Mouse (Mus musculus): ENCODE data around the gene Thra. TPM values are rescaled to one million over a fixed set of nuclear protein-coding genes. Genes with fewer than 3 reads are reported as not detected.
"Not testable (repeated sequence)": the region's sequence is repeated elsewhere in the genome, so short reads cannot be mapped to it uniquely, and the experiment has no call there.

Gene Thra
- total RNA-seq (2021), result 10 to 100 TPM; 90.2 to 91.0 TPM
- long read RNA-seq, experiment 1, transcript Thra-201 (10 exons, 2,452 nt), result major isoform, 23 of 37 reads
- long read RNA-seq, experiment 1, partial matches to known transcripts, result 3 of 37 reads
- long read RNA-seq, experiment 1, other reads (novel, unspliced or antisense), result 10 of 37 reads
- long read RNA-seq, experiment 2, transcript Thra-201 (10 exons, 2,452 nt), result major isoform, 17 of 47 reads
- long read RNA-seq, experiment 2, partial matches to known transcripts, result 12 of 47 reads
- long read RNA-seq, experiment 2, other reads (novel, unspliced or antisense), result 16 of 47 reads

DNA sequence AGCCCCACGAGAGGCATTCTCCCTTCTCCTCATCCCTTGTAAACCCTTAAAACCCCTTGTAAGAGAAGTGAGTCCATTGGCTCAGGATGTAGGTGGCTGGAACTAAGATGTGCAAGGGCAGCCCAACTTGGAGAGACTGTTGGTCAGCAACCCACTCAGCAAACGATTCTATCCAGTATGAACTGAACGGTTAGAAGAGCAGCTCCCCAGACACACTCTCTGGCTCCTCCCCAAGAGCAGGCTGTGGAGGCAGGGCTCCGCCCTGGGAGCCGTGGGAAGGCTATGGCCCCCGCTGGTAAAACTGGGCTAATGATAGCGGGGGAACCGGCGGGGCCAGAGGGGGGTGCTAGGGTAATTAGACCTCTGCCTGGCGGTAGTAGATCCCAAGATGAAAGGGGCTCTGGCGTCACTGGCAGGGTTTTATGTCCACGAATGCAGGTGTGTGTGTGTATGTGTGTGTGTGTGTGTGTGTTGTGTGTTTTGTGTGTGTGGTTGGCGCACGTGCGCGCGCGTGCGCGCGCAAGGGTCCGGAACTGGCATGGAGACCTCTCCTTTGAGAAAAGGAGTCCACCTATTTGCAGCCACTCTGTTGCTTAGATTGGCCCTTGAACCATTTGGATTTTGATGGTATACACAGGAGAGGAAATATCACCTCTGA is at the start of gene Thra:
Gene Thra, plus strand, starts transcription at position 246 of the 658 bp plus-strand sequence.
- DNase-seq (ENCODE audit: low spot score in 2 of 2), result peak; percentile 51 to 63

DNA sequence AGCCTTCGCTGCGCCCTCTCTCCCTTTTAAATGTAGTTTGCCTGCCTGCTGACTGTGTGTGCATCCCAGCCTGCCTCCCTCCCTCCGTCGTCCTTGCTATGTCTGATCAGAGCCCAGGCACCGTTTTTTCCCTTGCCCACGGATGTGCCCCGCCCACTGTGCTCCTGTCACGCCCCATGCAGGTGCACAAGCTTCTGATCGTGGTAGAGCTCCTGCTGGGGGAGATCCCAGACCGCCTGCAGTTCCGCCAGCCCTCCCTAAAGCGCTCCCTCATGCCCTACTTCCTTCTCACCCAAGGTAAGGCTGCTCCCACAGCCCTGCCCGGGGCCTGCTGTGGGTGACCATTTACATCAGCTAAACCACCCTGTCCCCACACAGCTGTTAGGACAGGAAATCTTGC is 47.2 kb upstream of the Thra start:
- no peak for DNase-seq (ENCODE audit: low spot score in 2 of 2)

DNA sequence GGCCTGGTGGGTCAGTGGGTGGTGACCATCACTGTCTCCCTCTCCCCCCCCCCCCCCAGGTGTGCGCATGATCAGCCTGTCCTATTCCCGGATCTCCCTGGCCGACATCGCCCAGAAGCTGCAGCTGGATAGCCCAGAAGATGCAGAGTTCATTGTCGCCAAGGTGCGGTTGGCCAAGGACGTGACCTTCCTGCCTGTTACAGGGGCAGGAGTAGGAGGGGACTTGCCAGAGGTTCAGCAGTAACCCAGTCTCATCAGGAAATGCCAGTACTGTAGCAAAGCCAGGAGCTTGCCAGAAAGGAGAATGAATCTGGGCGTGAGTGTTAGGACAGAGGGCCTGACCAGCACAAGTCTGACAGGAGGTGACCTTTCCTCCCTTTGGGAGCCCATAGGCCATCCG is 46.7 kb upstream of the Thra start:
- no peak for DNase-seq (ENCODE audit: low spot score in 2 of 2)

GRCm38 (mm10) chr11:98694301-98694700 is 46.1 kb upstream of the Thra start:
- no peak for DNase-seq (ENCODE audit: low spot score in 2 of 2)

DNA sequence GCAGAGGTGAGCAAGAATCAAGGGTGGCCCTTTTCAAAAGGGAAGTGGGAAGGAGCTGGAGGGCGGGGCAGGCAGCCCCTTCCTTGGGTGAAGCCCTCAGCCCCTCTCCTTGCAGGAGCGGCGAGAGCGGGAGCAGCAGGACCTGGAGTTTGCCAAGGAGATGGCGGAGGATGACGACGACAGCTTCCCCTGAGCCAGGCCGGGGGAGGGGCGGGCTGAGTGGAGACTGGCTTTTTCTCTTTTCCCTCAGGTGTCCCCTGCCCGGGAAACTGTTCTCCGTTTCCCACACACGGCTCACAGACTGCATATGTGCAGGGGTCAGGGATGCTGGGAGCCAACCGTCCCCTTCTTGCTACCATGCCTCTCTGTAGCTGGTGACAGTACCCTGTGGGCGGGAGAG is 45.0 kb upstream of the Thra start:
- no peak for DNase-seq (ENCODE audit: low spot score in 2 of 2)

DNA sequence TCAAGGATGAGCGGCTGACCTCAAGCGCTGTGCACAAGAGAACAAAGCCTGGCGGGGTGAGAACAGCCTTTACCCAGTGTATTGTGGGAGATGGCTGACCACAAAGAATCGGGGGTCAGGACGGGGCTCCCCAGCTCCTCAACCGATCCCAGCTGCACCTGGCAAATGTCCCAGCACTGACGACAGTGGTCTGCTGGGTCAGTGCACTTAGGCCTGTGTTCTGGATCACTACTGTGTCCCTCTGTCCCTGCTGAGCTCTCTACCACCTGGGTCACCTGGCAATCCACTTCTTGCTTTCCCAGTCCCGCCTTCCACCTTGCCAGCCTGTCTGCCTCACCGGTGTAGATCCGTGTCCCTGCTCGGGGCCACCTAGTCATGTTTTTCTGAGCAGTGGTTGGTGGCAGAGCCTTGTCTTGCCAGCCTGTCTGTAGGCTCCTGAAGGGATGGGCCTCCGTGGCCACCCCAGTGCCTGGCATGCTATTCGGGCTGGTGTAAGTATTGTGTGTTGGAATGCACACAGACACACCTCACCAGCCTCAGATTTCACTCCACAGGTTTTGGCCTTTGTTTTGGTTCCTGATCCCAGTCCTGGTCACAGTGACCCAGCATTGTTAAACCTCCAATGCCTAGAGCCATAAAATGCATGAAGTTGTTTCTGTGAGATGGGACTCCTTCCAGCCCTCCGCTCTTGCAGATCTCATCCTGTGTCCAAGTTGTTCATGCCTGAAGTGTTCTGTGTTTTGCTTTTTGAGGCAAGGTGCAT is 43.8 kb upstream of the Thra start:
- no peak for DNase-seq (ENCODE audit: low spot score in 2 of 2)

DNA sequence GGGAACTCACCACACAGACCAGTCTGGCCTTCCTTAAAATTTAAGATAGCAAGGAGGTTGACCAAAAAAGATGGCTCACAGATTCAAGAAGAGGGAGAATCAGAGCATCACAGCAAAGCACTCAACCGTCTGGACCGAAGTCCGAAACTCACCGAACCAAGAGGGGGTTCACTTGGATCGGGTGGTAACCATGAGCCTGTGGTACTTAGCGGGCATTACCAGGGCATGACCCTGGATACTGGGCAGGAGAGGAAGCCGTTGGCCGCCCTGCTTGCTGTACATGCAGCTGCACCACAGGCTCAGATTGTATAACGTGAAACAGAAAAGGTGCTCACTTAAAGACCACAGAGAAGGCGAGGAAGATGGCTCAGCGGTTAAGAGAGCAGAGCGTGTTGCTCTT is 43.2 kb upstream of the Thra start:
- DNase-seq (ENCODE audit: low spot score in 2 of 2), result no peak

DNA sequence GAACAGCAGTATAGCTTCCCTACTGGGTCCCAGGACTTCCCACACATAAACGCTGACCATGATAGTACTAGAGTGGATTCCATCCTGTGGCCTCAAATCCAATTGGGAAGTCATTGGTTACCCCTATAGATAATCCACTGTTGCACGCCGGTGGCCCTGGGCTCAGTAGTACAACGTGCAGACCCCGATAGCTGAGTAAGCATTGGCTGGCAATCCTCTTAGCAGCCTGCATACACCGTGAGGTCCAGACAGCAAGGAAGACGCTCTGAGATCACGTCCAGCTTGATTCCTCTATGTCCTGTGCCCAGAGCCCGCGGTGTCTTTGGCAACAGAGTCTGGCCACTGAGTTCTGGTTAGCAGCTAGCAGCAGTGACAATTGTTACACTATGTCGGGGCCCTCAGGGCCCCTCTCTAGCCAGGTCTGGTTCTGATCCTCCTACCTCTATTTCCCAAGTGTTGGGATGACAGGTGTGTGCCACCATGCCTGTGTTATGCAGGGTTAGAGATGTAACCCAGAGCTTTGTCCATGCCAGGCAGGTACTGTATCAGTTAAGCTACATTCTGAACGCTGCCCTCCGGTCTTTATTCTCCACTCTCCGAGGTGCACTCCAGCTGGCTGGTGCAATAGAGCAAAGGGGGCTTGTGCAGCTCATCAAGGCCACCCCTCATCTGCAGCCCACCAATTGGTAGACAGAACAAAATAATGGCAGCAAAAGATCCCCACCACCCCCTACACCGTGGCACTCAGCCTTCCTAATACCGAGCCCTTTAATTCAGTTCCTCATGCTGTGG is 41.4 kb upstream of the Thra start:
- DNase-seq (ENCODE audit: low spot score in 2 of 2), result no peak

DNA sequence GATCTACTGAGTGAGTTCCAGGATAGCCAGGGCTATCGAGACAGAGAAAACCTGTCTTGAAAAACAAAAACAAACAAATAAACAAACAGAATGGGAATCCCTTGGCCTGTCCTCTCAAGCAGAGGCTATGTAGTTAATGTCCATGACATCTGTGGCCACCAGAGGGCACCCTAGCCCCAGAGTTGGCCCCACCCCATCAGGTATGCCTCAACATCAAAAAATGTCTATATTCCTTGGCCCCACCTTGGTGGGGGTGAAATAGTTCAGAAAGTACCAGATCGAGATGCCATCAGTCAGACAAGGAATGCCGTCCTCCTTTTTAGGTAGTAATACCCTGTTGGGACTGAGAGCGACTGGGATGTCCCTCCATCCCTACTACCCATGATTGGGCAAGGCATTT is 40.5 kb upstream of the Thra start:
- DNase-seq (ENCODE audit: low spot score in 2 of 2), result peak; percentile 77 to 84

- DNase-seq (ENCODE audit: low spot score in 2 of 2), result no peak
These were observed 39.2 kb upstream of the Thra start, which contains the start of gene Csf3 for GRCm38 (mm10) chr11:98701213-98701670. Gene Csf3, plus strand, starts transcription at chr11:98701263.

DNA sequence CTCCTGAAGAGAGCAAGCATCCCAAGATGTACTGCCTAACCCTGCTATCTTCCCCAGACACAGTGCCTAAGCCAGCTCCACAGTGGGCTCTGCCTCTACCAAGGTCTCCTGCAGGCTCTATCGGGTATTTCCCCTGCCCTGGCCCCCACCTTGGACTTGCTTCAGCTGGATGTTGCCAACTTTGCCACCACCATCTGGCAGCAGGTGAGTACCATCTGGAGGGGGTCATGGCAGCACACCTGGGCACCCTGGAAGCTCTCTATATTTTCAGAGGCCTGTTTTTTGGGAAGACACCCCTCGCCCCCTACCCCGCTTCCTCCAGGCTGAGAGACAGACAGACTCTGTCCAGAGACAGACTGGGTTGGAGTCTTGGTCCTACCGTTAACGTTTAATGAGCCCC is 38.1 kb upstream of the Thra start:
- DNase-seq (ENCODE audit: low spot score in 2 of 2), result no peak

DNA sequence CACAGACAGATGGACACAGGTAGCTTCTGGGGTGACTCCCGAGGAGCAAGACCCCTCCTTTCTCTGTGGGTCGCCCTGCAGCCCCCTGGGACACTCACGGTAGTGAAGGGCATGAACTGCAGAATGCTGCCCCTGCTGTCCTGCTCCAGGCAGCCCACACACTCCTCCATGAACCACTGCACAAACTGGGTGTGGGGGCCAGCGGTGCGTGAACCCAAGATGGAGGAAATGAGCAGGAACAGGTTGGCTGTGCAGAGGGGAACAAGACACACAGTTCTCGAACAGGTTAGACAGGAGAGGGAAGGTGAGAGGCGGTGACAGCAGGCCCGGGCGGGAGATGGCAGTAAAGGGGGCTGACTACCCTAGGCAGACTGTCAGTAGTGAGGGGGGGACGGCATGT is 35.4 kb upstream of the Thra start:
- DNase-seq (ENCODE audit: low spot score in 2 of 2), result no peak

GRCm38 (mm10) chr11:98707401-98708281 is 32.8 kb upstream of the Thra start:
- no peak for DNase-seq (ENCODE audit: low spot score in 2 of 2)

DNA sequence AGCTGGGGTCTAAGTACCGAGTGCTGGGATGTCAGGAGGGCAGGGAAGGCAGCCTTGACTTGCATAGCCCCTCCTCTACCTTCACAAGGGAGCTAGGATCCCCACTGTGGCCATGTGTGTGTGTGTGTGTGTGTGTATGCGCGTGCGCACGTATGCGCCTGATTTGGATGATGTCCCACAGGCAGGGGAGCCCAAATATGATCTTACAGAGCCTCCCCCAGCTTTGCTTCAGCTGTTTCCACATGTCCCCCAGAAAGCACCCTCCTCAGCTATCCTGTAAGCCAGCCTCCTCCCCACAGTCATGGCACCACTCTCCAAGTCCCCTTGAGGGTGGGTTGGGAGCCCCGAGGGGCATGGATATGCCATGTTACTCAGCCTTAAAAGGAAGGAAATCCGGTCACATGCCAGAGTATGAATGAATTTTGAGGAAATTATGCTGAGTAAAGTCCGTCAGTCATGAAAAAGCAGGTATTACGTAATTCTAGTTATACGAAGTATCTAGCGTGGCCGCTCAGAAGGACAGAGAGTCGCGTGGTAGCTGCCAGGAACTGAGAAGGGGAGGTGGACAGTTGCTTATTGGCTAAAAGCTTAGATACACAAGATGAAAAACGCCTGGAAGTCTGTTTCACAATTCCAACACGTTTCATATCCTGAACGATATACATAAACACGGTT is 32.0 kb upstream of the Thra start:
- no peak for DNase-seq (ENCODE audit: low spot score in 2 of 2)

DNA sequence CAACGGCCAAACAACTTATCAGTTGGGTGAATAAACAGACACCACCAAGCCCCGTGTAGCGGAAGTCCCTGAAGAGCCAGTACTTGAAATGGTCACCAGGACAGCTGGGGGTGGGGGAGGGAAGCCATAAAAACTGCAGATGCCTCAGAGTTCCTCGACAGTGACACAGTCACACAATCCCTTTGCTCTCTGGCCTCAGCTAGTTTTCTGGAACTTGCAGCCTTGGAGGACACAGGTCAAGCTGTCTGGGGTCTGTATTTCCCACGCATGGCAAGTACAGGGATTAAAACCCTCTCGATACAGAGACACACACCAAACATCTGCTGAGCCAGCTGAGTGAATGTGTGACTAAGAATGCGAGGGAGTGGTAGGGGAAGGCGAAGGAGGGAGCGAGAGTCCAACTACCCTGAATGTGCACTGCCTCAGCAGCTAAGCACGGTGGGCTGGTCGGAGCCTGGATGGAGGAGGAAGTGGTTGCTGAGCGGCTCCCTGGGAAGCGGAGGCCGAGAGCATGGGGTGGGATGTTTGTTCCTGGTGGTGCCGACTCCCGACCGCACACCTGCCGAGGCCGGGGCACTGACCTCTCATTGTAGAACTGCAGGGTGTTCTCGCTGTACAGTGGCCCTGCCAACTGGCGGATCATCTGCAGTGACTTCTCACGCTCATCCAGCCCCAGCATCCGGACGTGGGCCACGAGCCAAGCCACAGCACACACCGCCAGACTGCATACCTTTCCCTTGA is 31.3 kb upstream of the Thra start:
- DNase-seq (ENCODE audit: low spot score in 2 of 2), result no peak

- DNase-seq (ENCODE audit: low spot score in 2 of 2), result peak; percentile 76 to 86
These were observed 29.9 kb upstream of the Thra start for GRCm38 (mm10) chr11:98710416-98711045.

DNA sequence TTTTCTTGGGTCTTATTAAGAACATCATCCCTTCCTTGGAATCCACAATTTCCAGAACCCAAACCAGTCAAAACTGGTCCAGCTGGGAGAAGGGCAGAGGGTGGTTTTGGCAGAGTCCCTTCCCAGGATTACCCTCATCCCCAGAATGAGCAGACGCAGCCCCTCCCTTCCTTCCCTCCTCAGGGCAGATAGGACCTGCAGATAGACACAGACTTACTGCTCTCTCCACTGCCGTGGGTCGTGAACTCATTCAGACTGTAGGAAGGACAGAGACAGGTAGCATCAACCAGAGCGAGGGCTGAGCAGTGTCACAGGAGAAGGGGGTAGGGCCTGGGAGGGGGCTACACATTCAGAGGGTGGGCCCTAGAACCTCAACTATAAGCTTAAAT is 29.4 kb upstream of the Thra start:
- DNase-seq (ENCODE audit: low spot score in 2 of 2), result no peak

GRCm38 (mm10) chr11:98712009-98712408 is 28.4 kb upstream of the Thra start:
- DNase-seq (ENCODE audit: low spot score in 2 of 2), result not testable (repeated sequence)
